Mouse (Mus musculus): Measurements from ENCODE around the gene Dpp8. TPM values are rescaled to one million over a fixed set of nuclear protein-coding genes. Genes with fewer than 3 reads are reported as not detected.

The Dpp8 gene
- total RNA-seq, 1 experiment, result 17.9 TPM

DNA sequence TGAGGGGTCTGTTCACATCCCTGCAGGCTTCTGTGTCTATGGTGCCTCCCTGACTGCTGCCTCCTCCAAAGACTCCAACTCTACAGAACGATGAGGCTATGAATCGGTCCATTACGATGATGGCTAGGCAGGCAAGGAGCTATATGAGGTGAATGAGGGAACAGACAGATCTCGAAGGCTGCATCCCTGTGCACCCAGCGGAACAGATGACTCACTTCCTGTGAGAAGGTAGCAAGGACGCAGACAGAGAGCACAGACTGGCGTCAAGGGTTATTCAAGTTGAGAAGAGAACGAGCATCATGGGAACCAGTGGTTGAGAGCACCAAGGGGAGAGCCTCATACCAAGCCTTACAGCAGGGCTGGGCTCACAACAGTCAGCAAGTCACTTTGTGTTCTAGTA is 21.6 kb upstream of the Dpp8 start:
- Histone ChIP-seq H3K4me1 (ENCODE audit: control insufficient read depth in 2 of 2, insufficient read depth in 2 of 2, low read length in 2 of 2, poor library complexity in 1 of 2) (no peaks in the 10 kb centered on the region), H3K9ac (ENCODE audit: insufficient read depth, low read depth, low read length, poor library complexity, severe bottlenecking) (no peak overlapping the region), H3K27ac (ENCODE audit: insufficient read depth, low read depth, low read length, poor library complexity, severe bottlenecking) (no peak overlapping the region), H3K36me3 (ENCODE audit: control insufficient read depth, insufficient read depth, low read length, poor library complexity, severe bottlenecking) (peaks cover 2% of the 10 kb centered on the region; the same call in 1 of the 2 replicates), H3K4me3 (ENCODE audit: insufficient read depth in 1 of 2, low read depth in 1 of 2, low read length in 2 of 2, poor library complexity in 1 of 2, severe bottlenecking in 1 of 2) (no peak overlapping the region), H3K9me3 (ENCODE audit: control insufficient read depth, insufficient read depth, low read depth, low read length) (no peaks in the 10 kb centered on the region)
- TF ChIP-seq CHD2 (IDR thresholded peaks at IDR 0.05; ENCODE audit: low read depth, low read length) (no peak), ZC3H11A (IDR thresholded peaks at IDR 0.05; ENCODE audit: borderline replicate concordance, low read depth, low read length) (no peak), MAFK (IDR thresholded peaks at IDR 0.05; ENCODE audit: insufficient read depth, low read depth, low read length) (no peak)
- in situ Hi-C loops (cut with MboI; ENCODE audit: low sequenced_read_pairs in 2 of 2, unreplicated experiment in 2 of 2), result no loop called here
- DNase-seq (ENCODE audit: low read depth, low spot score), result no peak

DNA sequence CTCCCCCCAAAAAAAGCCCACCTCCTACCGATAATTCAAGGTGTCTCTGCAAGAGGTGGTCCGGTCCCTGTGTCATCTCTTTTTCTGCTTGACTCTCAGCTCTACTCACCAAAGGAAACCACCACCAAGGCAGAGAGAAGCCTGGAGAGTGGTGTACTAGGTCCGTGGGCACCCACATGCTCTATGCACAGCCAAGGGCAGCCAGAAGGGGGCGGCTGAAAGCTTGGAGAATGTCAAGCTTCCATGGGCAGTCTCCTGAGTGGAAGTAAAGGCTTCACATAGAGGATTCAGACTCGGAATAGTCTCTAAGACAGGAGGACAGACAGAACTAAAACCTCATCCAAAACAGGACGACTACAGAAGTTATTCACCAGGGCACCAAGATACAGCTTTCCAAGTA is 20.9 kb upstream of the Dpp8 start:
- Histone ChIP-seq H3K27ac (ENCODE audit: insufficient read depth, low read depth, low read length, poor library complexity, severe bottlenecking) (no peak overlapping the region), H3K4me1 (ENCODE audit: control insufficient read depth in 2 of 2, insufficient read depth in 2 of 2, low read length in 2 of 2, poor library complexity in 1 of 2) (no peaks in the 10 kb centered on the region), H3K4me3 (ENCODE audit: insufficient read depth in 1 of 2, low read depth in 1 of 2, low read length in 2 of 2, poor library complexity in 1 of 2, severe bottlenecking in 1 of 2) (no peak overlapping the region), H3K9me3 (ENCODE audit: control insufficient read depth, insufficient read depth, low read depth, low read length) (no peaks in the 10 kb centered on the region), H3K9ac (ENCODE audit: insufficient read depth, low read depth, low read length, poor library complexity, severe bottlenecking) (no peak overlapping the region), H3K36me3 (ENCODE audit: control insufficient read depth, insufficient read depth, low read length, poor library complexity, severe bottlenecking) (no peaks in the 10 kb centered on the region)
- TF ChIP-seq ZNF384 (IDR thresholded peaks at IDR 0.05; ENCODE audit: low read depth, low read length), result no peak
- no peak for TF ChIP-seq HCFC1 (IDR thresholded peaks at IDR 0.05; ENCODE audit: borderline replicate concordance, insufficient read depth, low read length)
- no peak for TF ChIP-seq ZC3H11A (IDR thresholded peaks at IDR 0.05; ENCODE audit: borderline replicate concordance, low read depth, low read length)
- TF ChIP-seq MAFK (IDR thresholded peaks at IDR 0.05; ENCODE audit: insufficient read depth, low read depth, low read length), result no peak
- no peak for TF ChIP-seq CHD2 (IDR thresholded peaks at IDR 0.05; ENCODE audit: low read depth, low read length)
- DNase-seq (ENCODE audit: low read depth, low spot score), result peak; percentile 24
- in situ Hi-C loops (cut with MboI; ENCODE audit: low sequenced_read_pairs in 2 of 2, unreplicated experiment in 2 of 2), result no loop called here

DNA sequence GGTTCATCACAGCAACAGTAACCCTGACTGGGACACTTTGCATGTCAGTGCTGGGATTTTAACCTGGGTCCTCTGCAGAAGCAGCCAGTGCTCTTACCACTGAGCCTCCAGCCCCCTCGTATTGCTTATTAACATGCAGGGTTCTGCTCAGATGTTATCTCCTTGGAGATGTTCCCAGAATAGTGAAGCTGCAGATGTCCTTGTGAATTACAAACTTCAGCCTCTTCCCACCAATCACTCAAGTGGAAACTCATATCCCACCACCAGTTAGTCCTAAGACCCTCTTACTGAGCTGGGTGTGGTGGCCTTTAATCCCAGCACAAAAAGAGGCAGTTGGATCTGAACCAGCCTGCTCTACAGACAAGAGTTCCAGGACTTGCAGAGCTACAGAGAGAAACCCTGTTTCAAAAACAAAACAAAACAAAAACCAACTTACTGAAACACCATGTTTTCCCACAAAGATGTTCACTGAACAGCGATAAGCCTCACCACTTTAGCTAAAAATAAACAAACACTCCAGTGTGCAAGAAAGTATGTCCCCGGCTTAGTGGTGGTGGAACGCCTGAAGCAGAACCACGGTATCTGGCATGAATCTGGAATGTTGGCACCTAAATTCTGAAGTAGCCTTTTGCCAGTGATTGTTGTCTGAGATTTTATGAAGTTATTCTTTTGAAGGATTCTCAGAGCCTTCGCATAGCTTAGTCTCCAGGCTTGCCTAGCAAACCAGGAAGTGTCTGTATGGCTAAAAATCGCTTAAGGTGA is 16.6 kb upstream of the Dpp8 start:
- Histone ChIP-seq H3K4me3 (ENCODE audit: insufficient read depth in 1 of 2, low read depth in 1 of 2, low read length in 2 of 2, poor library complexity in 1 of 2, severe bottlenecking in 1 of 2) (no peak overlapping the region), H3K4me1 (ENCODE audit: control insufficient read depth in 2 of 2, insufficient read depth in 2 of 2, low read length in 2 of 2, poor library complexity in 1 of 2) (0 out of 4 replicates have a peak, but pooled peaks cover under 1 to 2% of the 10 kb centered on the region in 2 experiments), H3K36me3 (ENCODE audit: control insufficient read depth, insufficient read depth, low read length, poor library complexity, severe bottlenecking) (no peaks in the 10 kb centered on the region), H3K9ac (ENCODE audit: insufficient read depth, low read depth, low read length, poor library complexity, severe bottlenecking) (no peak overlapping the region), H3K27ac (ENCODE audit: insufficient read depth, low read depth, low read length, poor library complexity, severe bottlenecking) (no peak overlapping the region), H3K9me3 (ENCODE audit: control insufficient read depth, insufficient read depth, low read depth, low read length) (no peaks in the 10 kb centered on the region)
- no peak for DNase-seq (ENCODE audit: low read depth, low spot score)
- TF ChIP-seq ZNF384 (IDR thresholded peaks at IDR 0.05; ENCODE audit: low read depth, low read length) (no peak), CHD2 (IDR thresholded peaks at IDR 0.05; ENCODE audit: low read depth, low read length) (no peak), MAFK (IDR thresholded peaks at IDR 0.05; ENCODE audit: insufficient read depth, low read depth, low read length) (no peak), HCFC1 (IDR thresholded peaks at IDR 0.05; ENCODE audit: borderline replicate concordance, insufficient read depth, low read length) (no peak), ZC3H11A (IDR thresholded peaks at IDR 0.05; ENCODE audit: borderline replicate concordance, low read depth, low read length) (no peak)
- in situ Hi-C loops (cut with MboI; ENCODE audit: low sequenced_read_pairs in 2 of 2, unreplicated experiment in 2 of 2), result no loop called here

DNA sequence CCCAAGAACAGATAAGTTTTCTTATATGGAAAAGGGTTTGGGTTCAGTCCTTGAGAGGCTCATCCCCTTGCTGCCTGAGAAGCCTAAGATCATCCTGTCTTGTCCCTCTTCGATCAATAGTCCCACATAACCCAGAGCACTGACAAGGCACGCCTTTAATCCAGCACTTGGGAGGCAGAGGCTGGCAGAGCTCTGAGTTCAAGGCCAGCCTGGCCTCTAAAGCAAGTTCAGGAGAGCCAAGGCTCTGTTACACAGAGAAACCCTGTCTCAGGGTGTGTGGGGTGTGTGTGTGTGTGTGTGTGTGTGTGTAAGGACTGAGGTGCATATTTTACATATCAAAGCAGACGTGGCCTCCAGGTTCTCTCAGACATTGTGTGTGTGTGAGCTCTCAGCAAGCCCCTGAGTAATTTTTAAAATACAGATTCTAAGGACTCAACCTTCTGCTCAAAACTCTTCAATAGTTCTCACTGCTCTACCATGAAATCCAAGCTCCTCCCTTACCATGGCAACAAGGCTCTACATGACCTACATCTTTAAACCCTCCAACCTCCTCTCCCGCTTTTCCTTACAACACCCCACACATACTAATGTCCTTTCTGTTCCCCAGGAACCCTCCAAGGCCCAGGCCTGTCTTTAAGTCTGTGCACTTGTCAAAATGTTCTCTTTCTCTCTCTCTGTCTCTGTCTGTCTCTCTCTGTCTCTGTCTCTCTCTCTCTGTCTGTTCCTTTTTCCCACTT is 15.8 kb upstream of the Dpp8 start:
- in situ Hi-C loops (cut with MboI; ENCODE audit: low sequenced_read_pairs in 2 of 2, unreplicated experiment in 2 of 2), result no loop called here
- H3K9ac ChIP-seq (ENCODE audit: insufficient read depth, low read depth, low read length, poor library complexity, severe bottlenecking), result no peak overlapping the region

More for the DNA sequence above, 15.8 kb upstream of the Dpp8 start:
- no peaks in the 10 kb centered on the region for H3K9me3 ChIP-seq (ENCODE audit: control insufficient read depth, insufficient read depth, low read depth, low read length)
- no peak overlapping the region for H3K27ac ChIP-seq (ENCODE audit: insufficient read depth, low read depth, low read length, poor library complexity, severe bottlenecking)
- H3K4me1 ChIP-seq (ENCODE audit: control insufficient read depth in 2 of 2, insufficient read depth in 2 of 2, low read length in 2 of 2, poor library complexity in 1 of 2), result 0 out of 4 replicates have a peak, but pooled peaks cover 2% of the 10 kb centered on the region in 2 experiments
- no peak for DNase-seq (ENCODE audit: low read depth, low spot score)
- no peaks in the 10 kb centered on the region for H3K36me3 ChIP-seq (ENCODE audit: control insufficient read depth, insufficient read depth, low read length, poor library complexity, severe bottlenecking)
- no peak overlapping the region for H3K4me3 ChIP-seq (ENCODE audit: insufficient read depth in 1 of 2, low read depth in 1 of 2, low read length in 2 of 2, poor library complexity in 1 of 2, severe bottlenecking in 1 of 2)
- no peak for TF ChIP-seq ZNF384 (IDR thresholded peaks at IDR 0.05; ENCODE audit: low read depth, low read length)
- TF ChIP-seq ZC3H11A (IDR thresholded peaks at IDR 0.05; ENCODE audit: borderline replicate concordance, low read depth, low read length), result no peak
- TF ChIP-seq CHD2 (IDR thresholded peaks at IDR 0.05; ENCODE audit: low read depth, low read length), result no peak
- TF ChIP-seq MAFK (IDR thresholded peaks at IDR 0.05; ENCODE audit: insufficient read depth, low read depth, low read length), result no peak
- TF ChIP-seq HCFC1 (IDR thresholded peaks at IDR 0.05; ENCODE audit: borderline replicate concordance, insufficient read depth, low read length), result no peak
